Mouse (Mus musculus): ENCODE data around the gene Fam19a3. TPM values are rescaled to one million over a fixed set of nuclear protein-coding genes. Genes with fewer than 3 reads are reported as not detected.
"Not testable (repeated sequence)": the region's sequence is repeated elsewhere in the genome, so short reads cannot be mapped to it uniquely, and the experiment has no call there.

The Fam19a3 gene
- 0.05 and 0.10 TPM in 2 replicates for polyA plus RNA-seq (2015; fragmentation: Nextera tagmentation; extraction: Ambion mirVana)

DNA sequence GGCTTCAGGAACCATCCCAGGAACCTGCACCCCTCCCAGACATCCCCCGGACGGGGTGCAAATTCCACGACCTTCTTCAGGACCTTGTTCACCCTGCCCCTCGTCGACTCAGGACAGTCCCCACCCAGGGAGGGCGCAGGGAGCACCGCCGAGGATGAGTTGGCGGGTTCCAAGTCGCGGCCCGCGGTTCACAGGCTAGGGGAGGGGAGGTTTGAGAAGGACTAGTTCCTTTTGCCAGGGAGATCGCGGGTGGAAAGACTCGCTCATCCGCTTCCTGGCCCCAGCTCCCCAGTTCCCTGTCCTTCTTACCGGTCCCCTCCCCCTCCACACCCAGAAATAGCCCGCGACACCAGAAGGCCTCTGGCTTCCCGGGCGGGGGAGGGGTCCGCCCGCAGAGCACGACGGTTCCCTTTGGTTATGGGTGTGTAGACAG, at the start of gene Fam19a3:
Gene Fam19a3 (minus strand): TSS at position 370 of the 433 bp plus-strand sequence.
- Histone ChIP-seq H3K36me3 (replicated peaks) (no peaks in the 10 kb centered on the region), H3K27ac (no peak within 1 kb of the TSS), H3K4me1 (peaks cover 28% of the 10 kb centered on the region), H3K27me3 (replicated peaks) (peaks cover 82% of the 10 kb centered on the region), H3K4me3 (peak within 1 kb of the TSS; percentile 39), H3K9me3 (no peaks in the 10 kb centered on the region), H3K9ac (0 out of 2 replicates have a peak within 1 kb of the TSS, but pooled peaks have one; percentile 11), H3K4me2 (peak within 1 kb of the TSS; percentile 79)
- WGBS = under 1% methylated on average over 26 of the region's 26 CpGs
- 0 out of 2 replicates have a peak, but pooled peaks have one; percentile 18 for ATAC-seq (replicated peaks)

DNA sequence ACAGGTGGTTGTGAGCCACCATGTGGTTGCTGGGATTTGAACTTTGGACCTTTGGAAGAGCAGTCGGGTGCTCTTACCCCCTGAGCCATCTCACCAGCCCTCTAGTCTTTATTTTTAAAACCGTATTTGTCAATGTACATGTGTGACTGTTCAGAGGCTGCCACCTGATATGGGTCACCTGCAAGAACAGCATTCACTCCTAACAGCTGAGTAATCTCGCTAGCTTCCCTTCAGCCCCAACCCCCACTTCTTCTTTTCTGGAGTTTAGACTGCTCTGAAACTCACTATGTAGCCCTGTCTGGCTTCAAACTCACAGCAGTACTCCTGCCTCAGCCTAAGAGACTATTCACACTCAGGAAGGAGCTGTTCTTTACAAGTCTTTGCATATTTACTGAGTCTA, 40.8 kb upstream of the Fam19a3 start:
- no peak overlapping the region for H3K9ac ChIP-seq
- no peaks in the 10 kb centered on the region for H3K9me3 ChIP-seq
- peaks cover 8% of the 10 kb centered on the region for H3K4me1 ChIP-seq
- H3K36me3 ChIP-seq (replicated peaks) = peaks cover 9% of the 10 kb centered on the region; the same call in 1 of the 2 replicates
- H3K4me2 ChIP-seq = no peak overlapping the region
- H3K4me3 ChIP-seq = no peak overlapping the region
- no peak overlapping the region for H3K27ac ChIP-seq
- no peaks in the 10 kb centered on the region for H3K27me3 ChIP-seq (replicated peaks)
- ATAC-seq (replicated peaks) = no peak
- WGBS = 94% methylated on average over 3 of the region's 3 CpGs

DNA sequence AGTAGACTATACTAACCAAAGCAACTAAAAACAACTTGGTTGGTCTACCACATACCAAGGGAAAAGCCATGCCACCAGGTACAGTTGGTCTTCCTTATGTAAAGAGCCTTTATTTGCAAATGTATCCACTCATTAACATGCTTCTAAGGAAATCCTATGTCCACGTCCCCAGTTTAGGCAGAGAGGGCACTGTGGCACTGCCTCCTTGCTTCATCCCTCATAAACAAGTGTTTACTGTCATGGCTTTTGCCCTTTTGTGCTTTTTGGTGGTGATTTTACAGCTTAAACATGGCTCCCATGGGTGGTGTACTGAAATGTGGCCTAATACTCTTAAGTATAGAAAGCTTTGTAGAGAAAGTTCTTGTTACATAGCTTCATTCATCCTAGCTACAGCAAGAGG, 38.8 kb upstream of the Fam19a3 start:
- no peak overlapping the region for H3K4me2 ChIP-seq
- no peaks in the 10 kb centered on the region for H3K27me3 ChIP-seq (replicated peaks)
- H3K4me1 ChIP-seq = peaks cover 17% of the 10 kb centered on the region
- peaks cover 3% of the 10 kb centered on the region; the same call in 1 of the 2 replicates for H3K36me3 ChIP-seq (replicated peaks)
- no peak for ATAC-seq (replicated peaks)
- no peak overlapping the region for H3K4me3 ChIP-seq
- H3K9me3 ChIP-seq = no peaks in the 10 kb centered on the region
- WGBS = 45% methylated on average over 1 of the region's 1 CpGs
- H3K27ac ChIP-seq = no peak overlapping the region
- H3K9ac ChIP-seq = no peak overlapping the region

DNA sequence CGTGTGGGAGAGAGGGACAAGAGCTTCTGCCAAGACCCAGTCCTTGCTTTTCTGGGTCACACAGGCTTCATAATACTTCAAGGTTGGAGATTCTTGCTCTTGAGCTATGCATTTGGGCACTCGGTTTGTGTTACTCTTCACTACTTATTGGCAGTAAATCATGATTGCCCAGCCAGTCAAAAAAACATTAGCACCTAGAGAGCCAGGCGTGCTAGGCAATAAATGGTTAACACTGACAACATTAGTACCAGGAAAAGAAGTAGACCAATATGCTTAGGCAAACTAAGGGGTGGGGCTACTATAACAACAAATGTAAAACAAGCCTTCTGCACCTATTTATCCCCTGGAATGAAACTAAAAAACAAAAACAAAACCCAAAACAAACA, 37.1 kb upstream of the Fam19a3 start:
- no peak overlapping the region for H3K27ac ChIP-seq
- H3K4me3 ChIP-seq = peak overlapping the region; percentile 57
- peak overlapping the region; percentile 91 for H3K4me2 ChIP-seq
- H3K9me3 ChIP-seq = no peaks in the 10 kb centered on the region
- H3K36me3 ChIP-seq (replicated peaks) = no peaks in the 10 kb centered on the region
- ATAC-seq (replicated peaks) = no peak
- 14% methylated on average over 3 of the region's 3 CpGs for WGBS
- H3K4me1 ChIP-seq = peaks cover 17% of the 10 kb centered on the region
- no peaks in the 10 kb centered on the region for H3K27me3 ChIP-seq (replicated peaks)
- no peak overlapping the region for H3K9ac ChIP-seq

DNA sequence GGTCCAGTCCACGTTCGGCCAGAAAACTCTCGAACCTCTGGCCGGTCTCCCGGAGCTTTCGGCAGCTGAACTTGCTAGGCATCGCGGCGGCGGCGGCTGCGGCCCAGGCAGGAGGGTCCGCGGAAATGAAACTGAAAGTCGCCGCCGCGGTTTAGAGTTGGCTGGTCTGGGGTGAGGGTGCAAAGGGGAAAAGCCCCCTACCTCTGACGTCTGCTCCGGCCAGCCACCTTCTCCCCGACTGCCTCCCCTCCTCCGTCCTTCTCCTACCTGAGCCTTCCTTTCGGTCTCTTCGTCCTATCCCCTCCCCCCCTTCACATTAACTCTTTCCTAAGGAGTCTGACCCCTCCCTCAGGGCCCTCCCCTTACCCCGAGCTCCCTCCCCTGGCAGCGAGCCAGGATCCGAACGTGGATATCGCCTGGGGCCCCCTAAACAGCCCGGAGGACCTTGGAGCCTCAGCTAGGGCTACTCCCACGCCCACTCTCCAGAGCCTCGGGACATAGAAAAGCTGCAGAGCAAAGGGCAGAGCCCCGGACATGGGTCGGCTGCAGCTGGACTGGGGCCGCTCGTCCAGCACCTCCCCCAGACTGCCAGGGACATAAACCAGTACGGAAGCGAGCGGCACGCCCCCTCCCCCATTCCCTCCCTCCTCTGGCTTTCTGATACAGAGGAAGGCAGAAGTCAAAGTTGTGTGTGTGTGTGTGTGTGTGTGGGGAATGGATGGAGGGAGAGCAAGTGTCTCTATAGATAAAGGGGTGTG, 36.5 kb upstream of the Fam19a3 start, which contains the start of gene Mov10:
Gene Mov10 (minus strand): TSS at position 573 of the 758 bp plus-strand sequence.
- ATAC-seq (replicated peaks) = peak; percentile 75
- H3K9ac ChIP-seq = peak within 1 kb of the TSS; percentile 58
- H3K36me3 ChIP-seq (replicated peaks) = no peaks in the 10 kb centered on the region
- peak within 1 kb of the TSS; percentile 60 for H3K27ac ChIP-seq
- peaks cover 17% of the 10 kb centered on the region for H3K4me1 ChIP-seq
- H3K27me3 ChIP-seq (replicated peaks) = no peaks in the 10 kb centered on the region
- H3K4me2 ChIP-seq = peak within 1 kb of the TSS; percentile 91
- no peaks in the 10 kb centered on the region for H3K9me3 ChIP-seq
- H3K4me3 ChIP-seq = peak within 1 kb of the TSS; percentile 57
- WGBS = under 1% methylated on average over 40 of the region's 40 CpGs

DNA sequence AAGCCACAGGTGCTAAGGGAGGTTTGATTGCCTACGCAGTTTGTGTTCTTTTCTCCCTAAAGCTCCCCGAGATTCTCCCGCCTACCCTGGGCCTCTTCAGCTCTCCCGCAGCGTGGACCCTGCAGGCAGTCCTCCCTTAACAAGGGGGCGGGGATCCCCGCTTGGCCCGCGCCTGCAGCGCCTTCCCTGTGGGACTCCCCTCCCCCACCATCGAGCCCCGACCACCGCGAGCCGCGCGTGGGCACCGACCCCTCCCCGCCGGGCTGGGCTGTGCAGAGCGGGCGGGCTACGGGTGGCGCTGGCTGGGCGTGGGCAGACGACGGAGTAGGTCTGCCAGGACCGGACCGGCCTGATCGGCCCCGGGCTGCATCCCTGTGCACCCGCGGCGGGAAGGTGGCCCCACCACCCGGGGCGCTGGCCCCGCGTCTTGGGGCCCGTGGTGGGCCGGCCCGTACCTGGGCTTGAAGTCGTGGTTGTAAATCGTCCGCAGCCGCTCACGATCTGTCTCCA, 35.9 kb upstream of the Fam19a3 start:
- Histone ChIP-seq H3K9me3 (no peaks in the 10 kb centered on the region), H3K27me3 (replicated peaks) (no peaks in the 10 kb centered on the region), H3K4me3 (peak overlapping the region; percentile 57), H3K36me3 (replicated peaks) (no peaks in the 10 kb centered on the region), H3K27ac (peak overlapping the region; percentile 60), H3K4me1 (peaks cover 17% of the 10 kb centered on the region), H3K9ac (peak overlapping the region; percentile 58), H3K4me2 (peak overlapping the region; percentile 91)
- ATAC-seq (replicated peaks) = peak; percentile 91
- 0% methylated on average over 43 of the region's 46 CpGs for WGBS

DNA sequence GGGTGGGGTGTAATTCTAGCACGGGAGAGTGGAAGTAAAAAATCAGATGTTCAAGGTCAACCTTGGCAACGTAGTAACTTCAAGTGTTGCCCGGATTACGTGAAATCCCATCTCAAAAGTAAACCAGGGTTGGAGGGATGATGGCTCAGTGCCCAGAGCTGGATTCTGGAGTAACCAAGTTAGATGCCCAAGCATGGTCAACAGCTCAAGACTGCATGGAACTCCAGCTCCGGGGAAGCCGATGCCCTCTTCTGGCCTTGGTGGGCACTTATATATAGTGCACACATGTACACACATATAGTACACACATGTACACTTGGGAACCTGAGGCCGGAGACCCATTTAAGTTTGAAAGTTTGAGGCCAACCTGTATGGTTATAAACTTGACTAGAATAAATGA, 34.5 kb upstream of the Fam19a3 start:
- 94% methylated on average over 7 of the region's 7 CpGs for WGBS
- H3K27me3 ChIP-seq (replicated peaks) = no peaks in the 10 kb centered on the region
- ATAC-seq (replicated peaks) = no peak

DNA sequence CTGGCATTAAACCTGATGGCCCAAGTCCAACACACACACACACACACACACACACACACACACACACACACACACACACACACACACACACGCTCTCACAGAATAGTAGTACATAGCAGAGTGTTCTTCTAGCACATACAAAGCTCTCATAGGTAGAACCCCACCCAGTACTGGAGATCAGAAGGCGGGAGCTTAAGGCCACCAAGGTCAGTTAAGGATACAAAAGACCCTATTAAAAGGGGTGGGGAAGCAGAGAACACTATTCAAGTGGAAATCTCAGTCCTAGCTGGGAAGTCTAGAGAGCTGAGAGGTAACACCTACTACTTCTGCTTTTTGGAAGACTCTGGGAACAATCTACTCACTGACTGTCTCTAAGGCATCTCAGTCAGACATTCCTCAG, 33.7 kb upstream of the Fam19a3 start:
- no peak overlapping the region for H3K9ac ChIP-seq
- no peak overlapping the region for H3K27ac ChIP-seq
- no peaks in the 10 kb centered on the region for H3K9me3 ChIP-seq
- no peak overlapping the region for H3K4me2 ChIP-seq
- no peaks in the 10 kb centered on the region for H3K36me3 ChIP-seq (replicated peaks)
- peaks cover 17% of the 10 kb centered on the region for H3K4me1 ChIP-seq
- no peak for ATAC-seq (replicated peaks)
- H3K27me3 ChIP-seq (replicated peaks) = no peaks in the 10 kb centered on the region
- H3K4me3 ChIP-seq = no peak overlapping the region
- 81% methylated on average over 2 of the region's 2 CpGs for WGBS

More for the DNA sequence above, 34.5 kb upstream of the Fam19a3 start:
- no peak overlapping the region for H3K4me2 ChIP-seq
- H3K9me3 ChIP-seq = no peaks in the 10 kb centered on the region
- H3K9ac ChIP-seq = no peak overlapping the region
- H3K4me3 ChIP-seq = no peak overlapping the region
- H3K4me1 ChIP-seq = peaks cover 17% of the 10 kb centered on the region
- H3K36me3 ChIP-seq (replicated peaks) = no peaks in the 10 kb centered on the region
- H3K27ac ChIP-seq = no peak overlapping the region

DNA sequence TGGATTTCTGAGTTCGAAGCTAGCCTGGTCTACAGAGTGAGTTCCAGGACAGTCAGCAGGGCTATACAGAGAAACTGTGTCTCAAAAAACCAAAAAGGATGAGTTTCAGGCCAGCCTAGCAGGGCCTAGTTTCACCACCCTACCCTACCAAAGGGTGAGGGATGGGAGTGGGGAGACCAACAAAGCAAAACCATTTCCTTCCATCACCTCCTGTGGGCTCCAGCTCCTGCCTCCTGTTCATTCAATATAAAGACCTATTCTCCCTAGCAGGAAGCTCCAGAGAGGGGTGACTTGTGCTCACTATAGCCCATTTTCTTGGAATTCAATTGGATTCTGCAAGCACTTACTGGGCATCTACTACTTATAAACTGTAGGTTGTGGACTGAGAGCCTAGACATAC, 33.1 kb upstream of the Fam19a3 start:
- no peak for ATAC-seq (replicated peaks)
- H3K27me3 ChIP-seq (replicated peaks) = no peaks in the 10 kb centered on the region
- no peaks in the 10 kb centered on the region for H3K9me3 ChIP-seq
- H3K4me1 ChIP-seq = peaks cover 17% of the 10 kb centered on the region
- no peak overlapping the region for H3K4me3 ChIP-seq
- no peak overlapping the region for H3K4me2 ChIP-seq
- WGBS = 98% methylated on average over 1 of the region's 1 CpGs
- no peaks in the 10 kb centered on the region for H3K36me3 ChIP-seq (replicated peaks)
- no peak overlapping the region for H3K9ac ChIP-seq
- no peak overlapping the region for H3K27ac ChIP-seq

DNA sequence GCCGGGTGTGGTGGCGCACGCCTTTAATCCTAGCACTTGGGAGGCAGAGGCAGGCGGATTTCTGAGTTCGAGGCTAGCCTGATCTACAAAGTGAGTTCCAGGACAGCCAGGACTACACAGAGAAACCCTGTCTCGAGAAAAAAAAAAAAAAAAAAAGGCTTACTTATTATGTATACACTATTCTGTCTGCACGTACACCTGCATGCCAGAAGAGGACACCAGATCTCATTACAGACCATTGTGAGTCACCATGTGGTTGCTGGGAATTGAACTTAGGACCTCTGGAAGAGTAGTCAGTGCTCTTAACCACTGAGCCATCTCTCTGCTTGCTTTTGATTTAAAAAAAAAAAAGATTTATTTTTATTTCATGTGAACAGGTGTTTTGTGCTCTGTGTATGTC, 31.6 kb upstream of the Fam19a3 start:
- 90% methylated on average over 7 of the region's 7 CpGs for WGBS
- not testable (repeated sequence) for H3K27ac ChIP-seq; H3K27me3 ChIP-seq (replicated peaks); H3K9ac ChIP-seq; H3K4me2 ChIP-seq; ATAC-seq (replicated peaks); H3K4me3 ChIP-seq; H3K36me3 ChIP-seq (replicated peaks); H3K9me3 ChIP-seq
- H3K4me1 ChIP-seq = peaks cover 11% of the 10 kb centered on the region

DNA sequence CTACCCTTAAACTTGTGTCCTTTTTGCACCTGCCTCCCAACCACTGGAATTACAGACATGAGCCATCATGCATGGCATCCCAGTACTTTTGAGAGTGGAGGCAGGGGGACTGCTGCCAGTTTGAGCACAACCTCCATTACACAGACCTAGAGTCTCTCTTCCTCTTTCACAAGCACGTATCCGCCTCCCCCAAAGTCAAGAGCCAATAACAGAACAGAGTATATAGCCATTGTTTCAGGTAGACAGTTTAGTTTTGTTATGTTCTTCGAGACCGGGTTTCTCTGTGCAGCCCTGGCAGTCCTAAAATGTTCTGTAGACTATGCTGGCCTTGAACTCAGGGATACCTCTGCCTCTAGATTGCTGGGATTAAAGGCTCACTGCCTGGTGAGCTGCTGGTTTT, 30.6 kb upstream of the Fam19a3 start:
- ATAC-seq (replicated peaks) = no peak
- no peaks in the 10 kb centered on the region for H3K9me3 ChIP-seq

DNA sequence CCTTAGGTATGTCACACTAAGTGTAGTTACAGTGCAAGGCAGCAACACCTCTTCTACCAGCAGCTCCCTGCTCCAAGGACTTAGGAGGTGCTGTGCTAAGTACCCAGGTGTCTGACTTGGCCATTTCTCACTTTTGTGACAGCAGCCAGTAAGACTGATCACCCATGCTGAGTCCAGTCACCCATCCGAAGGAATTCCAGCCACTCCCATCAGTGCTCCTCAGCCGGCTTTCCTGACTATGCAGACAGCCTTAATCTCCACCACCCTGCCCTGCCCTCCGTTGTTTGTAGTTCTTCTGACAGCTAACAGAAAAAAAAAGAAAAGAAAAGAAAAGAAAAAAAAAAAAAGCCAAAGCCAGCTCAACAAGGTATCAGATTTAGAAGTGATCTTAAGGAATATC, 30.1 kb upstream of the Fam19a3 start:
- no peaks in the 10 kb centered on the region for H3K36me3 ChIP-seq (replicated peaks)
- H3K4me1 ChIP-seq = peaks cover 2% of the 10 kb centered on the region; the same call in 1 of the 2 replicates
- no peak overlapping the region for H3K27ac ChIP-seq
- H3K4me3 ChIP-seq = no peak overlapping the region
- H3K4me2 ChIP-seq = no peak overlapping the region
- H3K9me3 ChIP-seq = no peaks in the 10 kb centered on the region
- 24% methylated on average over 3 of the region's 3 CpGs for WGBS
- no peaks in the 10 kb centered on the region for H3K27me3 ChIP-seq (replicated peaks)
- no peak overlapping the region for H3K9ac ChIP-seq
- ATAC-seq (replicated peaks) = no peak

More for the DNA sequence above, 30.6 kb upstream of the Fam19a3 start:
- Histone ChIP-seq H3K27me3 (replicated peaks) (no peaks in the 10 kb centered on the region), H3K9ac (no peak overlapping the region), H3K36me3 (replicated peaks) (no peaks in the 10 kb centered on the region), H3K27ac (no peak overlapping the region), H3K4me3 (no peak overlapping the region), H3K4me1 (peaks cover 7% of the 10 kb centered on the region; the same call in 1 of the 2 replicates), H3K4me2 (no peak overlapping the region)
- 86% methylated on average over 4 of the region's 4 CpGs for WGBS

Data from midbrain, embryonic 15.5 days (tissue).